Mouse (Mus musculus): ENCODE measurements around the gene Kng1. TPM values are rescaled to one million over a fixed set of nuclear protein-coding genes. Genes with fewer than 3 reads are reported as not detected.
A peak's percentile ranks its signal among the peaks of the same experiment; 100 is the strongest.

Gene Kng1
- total RNA-seq, 2 experiments from 2014 or later = not detected

DNA sequence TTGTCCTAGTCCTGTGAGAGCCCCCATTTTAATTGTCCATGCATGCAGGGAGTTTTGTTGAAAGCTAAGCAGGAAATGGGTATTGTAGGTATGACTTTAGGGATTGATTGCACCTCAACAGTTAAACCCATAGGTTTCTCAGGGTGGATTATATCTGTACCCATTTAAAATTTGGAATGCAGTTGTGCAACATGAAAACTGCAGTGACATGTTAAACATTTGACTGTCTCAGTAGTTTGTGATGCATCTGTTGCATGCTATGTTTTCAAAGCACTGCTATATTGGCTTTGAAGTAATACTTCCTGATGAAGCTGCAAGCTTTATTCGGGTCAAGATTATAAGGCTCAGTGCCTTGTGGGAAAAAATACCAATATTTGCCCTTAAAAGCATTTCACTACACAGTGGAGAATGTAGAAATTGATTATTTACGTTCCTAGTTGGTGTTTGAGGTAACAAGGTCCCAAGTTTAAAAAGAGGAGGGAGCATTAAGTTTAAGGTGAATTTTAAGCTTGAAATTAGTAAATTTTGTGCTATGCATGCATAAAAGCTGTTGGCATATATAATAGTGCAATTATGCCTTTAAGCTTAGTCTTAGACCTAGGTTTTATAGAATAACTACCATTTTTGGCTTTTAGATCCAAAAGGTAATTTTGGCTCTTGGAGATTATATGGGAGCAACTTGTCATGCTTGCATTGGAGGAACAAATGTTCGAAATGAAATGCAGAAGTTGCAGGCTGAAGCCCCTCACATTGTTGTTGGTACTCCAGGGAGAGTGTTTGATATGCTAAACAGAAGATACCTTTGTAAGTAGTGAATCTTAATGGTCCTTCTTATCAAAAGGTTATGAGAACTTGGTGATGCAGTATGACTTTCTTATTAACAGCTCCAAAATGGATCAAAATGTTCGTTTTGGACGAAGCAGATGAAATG is 52.0 kb downstream of the Kng1 start:
- intact Hi-C loops (cut with DNase I; ENCODE audit: low total_unique reads) = no loop called here
- no peak for DNase-seq

DNA sequence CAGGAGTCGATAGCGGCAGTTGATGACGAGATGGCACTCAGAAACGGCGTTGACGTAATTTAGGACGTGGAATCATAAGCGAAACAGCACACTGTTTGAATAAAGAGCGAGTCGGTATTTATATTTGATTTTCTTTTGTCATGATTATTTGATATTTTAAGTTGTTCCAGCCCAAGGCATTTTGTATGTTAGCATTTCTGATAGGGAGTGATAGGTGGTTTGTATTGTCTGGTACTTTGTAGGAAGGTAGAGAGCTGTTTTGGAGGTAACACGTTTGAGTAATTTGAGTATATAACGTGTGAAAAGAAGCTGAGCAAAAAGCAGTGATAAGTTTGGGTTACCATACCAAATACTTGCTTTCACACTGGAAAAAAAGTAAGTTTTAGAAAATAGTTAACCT is 54.7 kb downstream of the Kng1 start:
- intact Hi-C loops (cut with DNase I; ENCODE audit: low total_unique reads) = no loop called here
- DNase-seq = no peak

GRCm38 (mm10) chr16:23112861-23113435 is 55.3 kb downstream of the Kng1 start:
- DNase-seq = no peak
- intact Hi-C loops (cut with DNase I; ENCODE audit: low total_unique reads) = no loop called here

GRCm38 (mm10) chr16:23113903-23114302 is 56.2 kb downstream of the Kng1 start:
- no peak for DNase-seq
- intact Hi-C loops (cut with DNase I; ENCODE audit: low total_unique reads) = no loop called here

DNA sequence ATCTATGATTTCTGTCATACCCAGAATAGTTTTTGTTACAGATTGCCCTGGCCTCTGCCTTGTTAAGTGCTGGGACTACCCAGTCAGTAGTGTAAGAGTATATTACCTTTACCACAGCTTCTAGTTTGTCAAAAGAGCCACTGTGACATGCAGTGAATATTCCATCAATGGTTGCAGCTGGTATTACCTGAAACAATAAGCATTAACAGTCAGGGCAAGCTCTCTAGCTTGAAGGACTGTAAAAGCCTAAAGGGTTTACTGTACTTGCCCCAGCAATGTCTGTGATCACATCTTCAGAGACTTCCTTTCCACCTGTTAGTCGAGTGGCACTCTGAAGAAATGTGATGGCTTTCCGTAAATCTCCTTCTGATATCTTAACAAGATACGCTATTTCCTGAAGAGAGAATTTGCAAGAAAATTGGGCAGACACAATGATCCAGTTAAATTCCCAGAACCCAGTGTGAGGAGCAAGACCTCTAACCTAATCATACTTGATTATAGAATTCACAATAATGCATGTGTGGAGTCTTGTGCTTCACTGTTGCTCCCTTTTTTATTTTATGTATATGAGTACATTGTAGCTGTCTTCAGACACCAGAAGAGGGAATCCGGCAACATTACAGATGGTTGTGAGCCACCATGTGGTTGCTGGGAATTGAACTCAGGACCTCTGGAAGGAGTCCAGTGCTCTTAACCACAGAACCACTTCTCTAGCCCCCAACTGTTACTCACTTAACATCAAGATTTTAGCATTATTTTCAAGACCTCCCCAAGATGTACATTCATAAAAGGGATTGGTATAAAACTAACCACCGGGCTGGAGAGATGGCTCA is 56.9 kb downstream of the Kng1 start:
- no peak for DNase-seq
- intact Hi-C loops (cut with DNase I; ENCODE audit: low total_unique reads) = no loop called here

GRCm38 (mm10) chr16:23115486-23115885 is 57.8 kb downstream of the Kng1 start:
- intact Hi-C loops (cut with DNase I; ENCODE audit: low total_unique reads) = no loop called here
- no peak for DNase-seq

GRCm38 (mm10) chr16:23117173-23117572 is 59.5 kb downstream of the Kng1 start:
- intact Hi-C loops (cut with DNase I; ENCODE audit: low total_unique reads) = no loop called here
- DNase-seq = no peak

DNA sequence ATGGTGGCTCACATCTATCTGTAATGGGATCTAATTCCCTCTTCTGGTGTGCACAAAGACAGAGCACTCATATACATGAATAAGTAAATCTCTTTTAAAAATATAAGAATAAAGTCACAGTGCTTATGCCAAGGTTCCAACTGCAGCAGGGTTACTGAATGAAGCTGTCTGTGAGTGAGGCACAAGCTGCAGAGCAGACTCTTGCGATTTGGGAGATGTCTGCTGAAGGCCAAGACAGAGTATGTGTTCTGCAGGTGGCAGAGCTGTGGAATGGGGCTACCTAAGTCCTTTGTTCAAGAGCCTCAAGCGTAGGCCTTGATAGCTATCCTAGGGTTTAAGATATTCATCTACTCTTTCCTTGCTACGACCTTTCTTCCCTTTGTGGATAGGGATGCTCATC is 64.8 kb downstream of the Kng1 start:
- intact Hi-C loops (cut with DNase I; ENCODE audit: low total_unique reads) = no loop called here
- DNase-seq = no peak

DNA sequence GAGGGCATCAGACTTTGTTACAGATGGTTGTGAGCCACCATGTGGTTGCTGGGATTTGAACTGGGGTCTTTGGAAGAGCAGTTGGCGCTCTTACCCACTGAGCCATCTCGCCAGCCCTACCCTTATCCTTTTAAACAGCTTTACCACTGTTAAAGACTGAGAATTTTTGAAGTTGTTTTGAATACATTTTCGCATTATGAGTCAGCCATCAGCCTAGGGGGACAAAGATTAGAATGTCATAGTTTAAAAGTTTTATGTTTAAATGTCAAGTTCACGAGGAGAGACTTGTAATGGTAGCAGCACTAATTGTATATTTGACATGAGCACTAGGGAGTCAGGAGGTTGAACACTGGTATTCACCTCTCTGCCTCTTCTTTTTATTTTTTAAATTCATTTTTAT is 65.4 kb downstream of the Kng1 start:
- intact Hi-C loops (cut with DNase I; ENCODE audit: low total_unique reads) = no loop called here

DNA sequence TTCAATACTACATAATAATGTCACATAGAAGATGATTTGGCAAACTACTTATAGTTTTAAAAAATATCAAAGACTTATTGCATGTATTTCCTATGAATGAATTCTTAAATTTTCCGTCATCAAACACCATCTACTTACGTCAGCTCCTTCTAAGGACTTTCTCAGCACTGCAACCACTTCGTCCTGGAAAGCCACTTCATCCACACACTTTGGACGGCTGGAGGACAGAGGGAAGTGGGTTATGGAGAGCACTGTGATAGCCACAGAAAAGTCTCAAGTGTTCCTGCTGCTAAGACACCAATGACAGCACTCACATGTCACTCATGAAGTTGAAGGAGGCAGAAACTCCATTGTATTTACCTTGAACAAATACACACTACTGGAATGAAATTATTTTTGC is 66.7 kb downstream of the Kng1 start:
- no peak for DNase-seq
- intact Hi-C loops (cut with DNase I; ENCODE audit: low total_unique reads) = no loop called here

More for the DNA sequence above, 65.4 kb downstream of the Kng1 start:
- no peak for DNase-seq

- no peak for DNase-seq
- intact Hi-C loops (cut with DNase I; ENCODE audit: low total_unique reads) = no loop called here
Measured at GRCm38 (mm10) chr16:23127311-23127672, 69.6 kb downstream of the Kng1 start.

DNA sequence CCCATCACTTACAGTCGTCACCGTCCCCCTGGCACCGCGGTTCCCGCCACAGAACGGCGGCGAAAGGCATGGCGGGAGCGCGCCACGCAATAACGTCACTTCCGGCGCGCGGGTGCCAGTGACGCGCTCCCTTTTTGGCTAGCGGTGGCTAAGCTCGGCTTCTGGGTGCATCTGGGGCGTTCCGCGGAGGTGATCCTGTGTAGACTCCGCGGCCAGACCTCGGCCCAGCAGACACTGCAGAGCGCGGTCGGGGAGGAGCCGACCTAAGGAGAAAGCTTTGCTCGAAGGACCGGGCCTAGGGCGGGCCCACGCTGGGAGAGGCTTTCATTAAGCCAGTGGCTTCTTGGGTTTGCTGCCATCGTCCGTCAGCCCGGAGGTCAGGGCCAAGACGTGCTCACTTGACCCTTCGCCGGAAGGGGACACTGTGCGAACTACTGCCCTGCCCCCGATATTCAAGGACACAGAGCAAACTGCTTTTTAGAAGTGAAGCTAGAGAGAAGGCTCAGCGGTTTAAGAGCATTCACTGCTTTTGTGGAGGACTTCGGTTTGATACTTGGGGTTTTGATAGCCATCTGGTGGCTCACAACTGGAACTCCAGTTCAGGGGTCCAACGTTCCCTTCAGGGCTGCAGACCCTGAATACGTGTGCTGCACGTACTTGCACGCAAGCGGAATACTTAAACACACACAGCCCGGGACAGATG is 70.2 kb downstream of the Kng1 start, which contains the start of gene Rfc4:
Gene Rfc4, minus strand, starts transcription at position 65 of the 703 bp plus-strand sequence.
- intact Hi-C loops (cut with DNase I; ENCODE audit: low total_unique reads) = loop anchor here (2.0 kb wide), 1 partner anchor 25 kb away; no protein-coding TSS in a partner anchor

DNA sequence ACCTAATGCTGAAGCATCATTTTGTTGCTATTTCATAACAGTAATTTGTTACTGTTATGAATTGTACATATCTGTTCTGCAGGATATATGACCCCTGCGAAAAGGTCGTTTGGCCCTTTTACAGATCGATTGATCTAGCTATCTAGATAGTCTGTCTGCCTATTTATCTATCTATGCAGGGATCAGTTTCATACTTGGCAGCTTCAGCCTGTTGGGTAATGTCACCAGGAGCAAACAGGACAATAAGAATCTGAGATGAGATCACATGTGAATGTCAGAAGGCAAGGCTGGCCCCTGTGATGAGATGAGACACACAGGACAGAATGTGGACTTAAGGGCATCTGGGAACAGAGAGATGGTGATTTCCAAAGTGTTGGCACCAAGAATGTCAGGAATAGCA is 72.6 kb downstream of the Kng1 start:
- DNase-seq = no peak

More for the DNA sequence above, 70.2 kb downstream of the Kng1 start, which contains the start of gene Rfc4:
- peak; percentile 92 for DNase-seq

More for the DNA sequence above, 72.6 kb downstream of the Kng1 start:
- intact Hi-C loops (cut with DNase I; ENCODE audit: low total_unique reads) = no loop called here

Small RNA genes lying within 50 kb of the gene (microRNA-seq; reads per million reads assigned to microRNA genes)
- 1.3 to 2.0 reads per million in 2 experiments for gene Gm49346

Other genes with a start within 250 kb of the Kng1 start
- not detected for gene Crygs, start 246.3 kb upstream of the Kng1 start, total RNA-seq (2021)
- gene Tbccd1, start 200.2 kb upstream of the Kng1 start, total RNA-seq (2021) = 1 to 10 TPM; 5.0 to 6.2 TPM
- 10 to 100 TPM; 36.0 to 41.9 TPM for gene Dnajb11, start 200.0 kb upstream of the Kng1 start, total RNA-seq (2021)
- under 1 TPM; 0.23 to 0.58 TPM for gene Ahsg, start 166.6 kb upstream of the Kng1 start, total RNA-seq (2021)
- not detected for gene Fetub, start 139.5 kb upstream of the Kng1 start, total RNA-seq (2021)
- not detected for gene Hrg, start 106.8 kb upstream of the Kng1 start, total RNA-seq (2021)
- not detected for gene Kng2, start 28.4 kb upstream of the Kng1 start, total RNA-seq (2021)
- gene Eif4a2, start 49.6 kb downstream of the Kng1 start, total RNA-seq (2021) = 100 to 1,000 TPM; 294 to 336 TPM
- gene Rfc4, start 69.9 kb downstream of the Kng1 start, total RNA-seq (2021) = 1 to 10 TPM; 6.1 to 6.5 TPM
- 1 to 10 TPM in 1 of 2 experiments, under 1 TPM in 1; 0.93 to 3.9 TPM for gene Adipoq, start 88.7 kb downstream of the Kng1 start, total RNA-seq (2021)
- 1 to 10 TPM; 6.4 to 8.9 TPM for gene St6gal1, start 166.9 kb downstream of the Kng1 start, total RNA-seq (2021)

All from gastrocnemius, postnatal 14 days (tissue).